Mouse (Mus musculus) megakaryocyte, embryonic 14.5 days (primary cell): ENCODE results near the gene Olfr887.

Experiments
- FLI1 ChIP-seq: IDR thresholded peaks from 2 replicates; pipeline ENCODE4 v1.6.1; 2012; ENCODE audit warnings: low read length, inconsistent platforms, mixed read lengths
- GATA1 ChIP-seq: IDR thresholded peaks from 3 replicates; pipeline ENCODE4 v1.6.1; 2012; ENCODE audit warnings: mixed read lengths, low read length, inconsistent platforms, borderline replicate concordance

- TF ChIP-seq GATA1 (no peak), FLI1 (no peak)
These were observed 22.9 kb upstream of the Olfr887 start, which contains the start of gene Olfr885 for GRCm38 (mm10) chr9:38061022-38061421.
